ENCODE assay signal across 11 mouse cellular contexts in the genomic region with DNA sequence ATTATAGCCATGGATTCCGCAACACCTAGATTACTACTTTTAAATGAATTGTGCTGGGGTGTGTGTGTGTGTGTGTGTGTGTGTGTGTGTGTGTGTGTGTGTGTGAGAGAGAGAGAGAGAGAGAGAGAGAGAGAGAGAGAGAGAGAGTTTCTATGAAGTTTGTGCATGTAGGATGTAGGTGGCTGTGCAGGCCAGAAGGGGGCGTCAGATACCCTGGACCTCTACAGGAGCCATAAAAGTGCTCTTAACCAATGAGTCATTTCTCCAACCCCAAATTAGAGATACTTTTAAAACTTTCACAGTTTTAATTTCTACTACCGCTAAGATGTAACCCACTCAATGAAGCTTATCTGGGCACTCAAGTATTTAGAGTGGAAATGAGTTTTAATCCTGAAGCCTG. TPM values are rescaled to one million over a fixed set of nuclear protein-coding genes. Genes with fewer than 3 reads are reported as not detected.
A peak's percentile ranks its signal among the peaks of the same experiment; 100 is the strongest.
DNase-seq lines count a peak whose midpoint lies in the region; ATAC-seq and TF ChIP-seq lines count a peak whose summit lies in the region.
"Had no signal": no experiment of that assay in that cellular context is flagged by ENCODE, and none has a peak within 500 bp of the region (broad histone marks: within the 10 kb centered on the region; RNA-seq: fewer than 3 reads in every experiment).

No protein-coding gene starts in this region.

- in situ Hi-C loops in Patski (cut with MboI; ENCODE audit: low pct_unique_long_range_greater_than_20kb), result loop anchor here (5.0 kb wide), 1 partner anchor 293 kb away; no protein-coding TSS in a partner anchor

- CTCF ChIA-PET in Patski (lab: Charles Lee), result interaction anchor here (0.6 to 1.5 kb wide), 5 partner anchors 22 to 290 kb away, joined by 3 to 5 read pairs (median 3); no protein-coding TSS in a partner anchor

- WGBS in kidney, adult 2 months, result 73% methylated on average over 3 of the region's 3 CpGs

- TF ChIP-seq POLR2A in kidney, adult 2 months (IDR thresholded peaks at IDR 0.05; ENCODE audit: low read depth, low read length), result no peak
- no peak for TF ChIP-seq POLR2A in testis, adult 2 months (IDR thresholded peaks at IDR 0.05; ENCODE audit: control insufficient read depth, low read depth, low read length)

- no peaks in the 10 kb centered on the region for H3K36me3 ChIP-seq in kidney, adult 2 months (ENCODE audit: control insufficient read depth, insufficient read depth, low read length)
- H3K36me3 ChIP-seq in testis, adult 2 months (ENCODE audit: control insufficient read depth, insufficient read depth, low read length), result no peaks in the 10 kb centered on the region
- no peaks in the 10 kb centered on the region for H3K36me3 ChIP-seq in splenic B cell, adult 2 months (ENCODE audit: control insufficient read depth, insufficient read depth, low read length, poor library complexity, severe bottlenecking)
- H3K36me3 ChIP-seq: intestine, embryonic 15.5 days; midbrain, embryonic 15.5 days; neural tube, embryonic 15.5 days had no signal

- no peak overlapping the region for H3K27ac ChIP-seq in kidney, adult 2 months (ENCODE audit: insufficient read depth, low read depth, low read length)
- no peak overlapping the region for H3K27ac ChIP-seq in testis, adult 2 months (ENCODE audit: control insufficient read depth, insufficient read depth, low read depth, low read length)
- H3K27ac ChIP-seq: intestine, embryonic 15.5 days; neural tube, embryonic 15.5 days had no signal

- no peak overlapping the region for H3K4me3 ChIP-seq in kidney, adult 2 months (ENCODE audit: insufficient read depth, low read depth, low read length)
- no peak overlapping the region for H3K4me3 ChIP-seq in testis, adult 2 months (ENCODE audit: control insufficient read depth, low read depth, low read length)
- H3K4me3 ChIP-seq: intestine, embryonic 15.5 days had no signal

- H3K4me1 ChIP-seq in kidney, adult 2 months (ENCODE audit: control insufficient read depth, insufficient read depth, low read length), result no peaks in the 10 kb centered on the region
- peaks cover 10% of the 10 kb centered on the region for H3K4me1 ChIP-seq in testis, adult 2 months (ENCODE audit: control insufficient read depth, insufficient read depth, low read length)

- ATAC-seq in Patski, result no peak

- POLR2A ChIA-PET in Patski (lab: Charles Lee), result interaction anchor here (0.7 kb wide), 1 partner anchor 21 kb away, joined by 3 read pairs; no protein-coding TSS in a partner anchor

- H3K27me3 ChIP-seq in kidney, adult 2 months (replicated peaks; ENCODE audit: control insufficient read depth, insufficient read depth, low read length), result no peaks in the 10 kb centered on the region
- H3K27me3 ChIP-seq in testis, adult 2 months (ENCODE audit: control insufficient read depth, insufficient read depth, low read length), result no peaks in the 10 kb centered on the region
- H3K27me3 ChIP-seq in Patski, result no peaks in the 10 kb centered on the region
- H3K27me3 ChIP-seq in splenic B cell, adult 2 months (ENCODE audit: control insufficient read depth, insufficient read depth, low read length, poor library complexity, severe bottlenecking), result no peaks in the 10 kb centered on the region
- H3K27me3 ChIP-seq: intestine, embryonic 15.5 days had no signal

- peak; percentile 35 for TF ChIP-seq CTCF in kidney, adult 2 months (conservative IDR thresholded peaks at IDR 0.05; ENCODE audit: insufficient read depth, insufficient read length, low read depth, low read length)
- peak; percentile 37; the same call in 1 of the 2 replicates for TF ChIP-seq CTCF in testis, adult 2 months (IDR thresholded peaks at IDR 0.05; ENCODE audit: control insufficient read depth, insufficient read depth, insufficient replicate concordance, low read depth, low read length)
- peak; percentile 63 for TF ChIP-seq CTCF in Patski (IDR thresholded peaks at IDR 0.05)

- DNase-seq in kidney, adult 2 months, result no peak
- no peak for DNase-seq in kidney, adult 8-10 months
- no peak for DNase-seq in testis, postnatal 14 days (ENCODE audit: low spot score)
- no peak for DNase-seq in Patski (ENCODE audit: low read depth, low spot score)
- DNase-seq in splenic B cell, adult 2 months (ENCODE audit: low read depth, low spot score), result peak; percentile 74
- DNase-seq in heart, postnatal 4 days, result no peak
- no peak for DNase-seq in heart, postnatal 25 days (ENCODE audit: low spot score)

- intact Hi-C loops in heart, postnatal 25 days (cut with DNase I), result loop anchor here (1.0 to 5.0 kb wide), 2 partner anchors 293 to 613 kb away; no protein-coding TSS in a partner anchor

RNA-seq across cellular contexts. Expression of gene Bhlhe40, which starts 50.2 kb away (rescaled TPM):
- polyA plus RNA-seq in kidney, adult 2 months (2012; rRNA removed), result 38.0 and 39.5 TPM in 2 replicates
- polyA plus RNA-seq in testis, adult 2 months (2012; rRNA removed), result 1.8 and 2.2 TPM in 2 replicates
- 132 TPM for polyA plus RNA-seq in Patski (2021)
- total RNA-seq in heart, postnatal 4 days (2021), result 10 to 100 TPM; 59.9 to 74.1 TPM
- total RNA-seq in heart, postnatal 25 days (2021), result 10 to 100 TPM; 30.2 to 62.0 TPM

Comparison
In these comparisons a context has a peak if more than half of its experiments do, and no peak if none do; other contexts are left out.
1. RNA of gene Bhlhe40, which starts 50.2 kb away (polyA plus RNA-seq): 132 TPM in Patski (single experiment) and 38.0 to 39.5 TPM in kidney, adult 2 months; 1.8 to 2.2 TPM in testis, adult 2 months; every median in the first group is over 10 times any median in the second.
2. Peak in every context shown above with its lines, with median percentiles within 50 percentile points of each other: CTCF ChIP-seq.